12 mouse cellular contexts compared by ENCODE assay signal in genomic region chr9:60456651-60457050, GRCm38 (mm10).
DNase-seq lines count a peak whose midpoint lies in the region; ATAC-seq lines count a peak whose summit lies in the region.
"Had no signal": no experiment of that assay in that cellular context is flagged by ENCODE, and none has a peak within 500 bp of the region (broad histone marks: within the 10 kb centered on the region; RNA-seq: fewer than 3 reads in every experiment).

No protein-coding gene starts in this region.

- H3K9me3 ChIP-seq in midbrain, embryonic 10.5 days (replicated peaks) = no peaks in the 10 kb centered on the region
- no peaks in the 10 kb centered on the region for H3K9me3 ChIP-seq in midbrain, embryonic 16.5 days (replicated peaks; ENCODE audit: control insufficient read depth, low read length, poor library complexity, severe bottlenecking)
- H3K9me3 ChIP-seq in midbrain, embryonic 15.5 days = no peaks in the 10 kb centered on the region
- H3K9me3 ChIP-seq in heart, embryonic 12.5 days (replicated peaks) = no peaks in the 10 kb centered on the region
- H3K9me3 ChIP-seq: embryonic facial prominence, embryonic 10.5 days; G1E; limb, embryonic 13.5 days had no signal

- no peak overlapping the region for H3K4me3 ChIP-seq in midbrain, embryonic 10.5 days
- H3K4me3 ChIP-seq in midbrain, embryonic 16.5 days (ENCODE audit: low read depth, low read length) = no peak overlapping the region
- no peak overlapping the region for H3K4me3 ChIP-seq in midbrain, embryonic 15.5 days
- H3K4me3 ChIP-seq in heart, embryonic 12.5 days = no peak overlapping the region
- H3K4me3 ChIP-seq: embryonic facial prominence, embryonic 10.5 days; limb, embryonic 13.5 days had no signal

- 27% methylated on average over 5 of the region's 5 CpGs for WGBS in midbrain, embryonic 10.5 days
- 11% methylated on average over 5 of the region's 5 CpGs for WGBS in midbrain, embryonic 16.5 days
- 21% methylated on average over 5 of the region's 5 CpGs for WGBS in midbrain, embryonic 15.5 days
- WGBS in heart, embryonic 12.5 days = 60% methylated on average over 5 of the region's 5 CpGs

- H3K27me3 ChIP-seq in midbrain, embryonic 10.5 days (ENCODE audit: low read depth, poor library complexity, severe bottlenecking) = peaks cover 42% of the 10 kb centered on the region
- H3K27me3 ChIP-seq in midbrain, embryonic 16.5 days (ENCODE audit: control insufficient read depth, insufficient read depth, low read depth, low read length) = no peaks in the 10 kb centered on the region
- 0 out of 2 replicates have a peak, but pooled peaks cover 3% of the 10 kb centered on the region for H3K27me3 ChIP-seq in midbrain, embryonic 15.5 days (replicated peaks)
- no peaks in the 10 kb centered on the region for H3K27me3 ChIP-seq in heart, embryonic 12.5 days (replicated peaks)

- no peak overlapping the region for H3K4me2 ChIP-seq in midbrain, embryonic 16.5 days (ENCODE audit: low read length)
- H3K4me2 ChIP-seq in midbrain, embryonic 15.5 days = peak overlapping the region; percentile 43; the same call in 1 of the 2 replicates
- H3K4me2 ChIP-seq in heart, embryonic 12.5 days = no peak overlapping the region
- H3K4me2 ChIP-seq: limb, embryonic 13.5 days had no signal

- H3K4me1 ChIP-seq in midbrain, embryonic 10.5 days = peaks cover 55% of the 10 kb centered on the region
- H3K4me1 ChIP-seq in midbrain, embryonic 16.5 days (ENCODE audit: control insufficient read depth, insufficient read depth, low read length) = peaks cover 38% of the 10 kb centered on the region
- H3K4me1 ChIP-seq in midbrain, embryonic 15.5 days = peaks cover 43% of the 10 kb centered on the region
- H3K4me1 ChIP-seq in heart, embryonic 12.5 days (replicated peaks) = peaks cover 20% of the 10 kb centered on the region

- H3K36me3 ChIP-seq in midbrain, embryonic 10.5 days = no peaks in the 10 kb centered on the region
- H3K36me3 ChIP-seq in midbrain, embryonic 16.5 days (ENCODE audit: control insufficient read depth, insufficient read depth, low read length) = no peaks in the 10 kb centered on the region
- no peaks in the 10 kb centered on the region for H3K36me3 ChIP-seq in midbrain, embryonic 15.5 days (replicated peaks)
- no peaks in the 10 kb centered on the region for H3K36me3 ChIP-seq in heart, embryonic 12.5 days
- H3K36me3 ChIP-seq: embryonic facial prominence, embryonic 10.5 days; G1E; limb, embryonic 13.5 days had no signal

- DNase-seq in midbrain, embryonic 10.5 days (ENCODE audit: low spot score) = no peak
- peak; percentile 41 to 54 for DNase-seq in frontal cortex, postnatal 36 days (ENCODE audit: low spot score in 2 of 2)
- no peak for DNase-seq in B cell, adult 2 months
- no peak for DNase-seq in kidney, postnatal 10 days
- DNase-seq in urinary bladder, postnatal 4 days (ENCODE audit: low spot score in 2 of 2) = no peak
- DNase-seq: adrenal gland, postnatal 14 days had no signal

- H3K9ac ChIP-seq in midbrain, embryonic 16.5 days (ENCODE audit: low read depth, low read length) = no peak overlapping the region
- no peak overlapping the region for H3K9ac ChIP-seq in midbrain, embryonic 15.5 days
- H3K9ac ChIP-seq in heart, embryonic 12.5 days = no peak overlapping the region
- H3K9ac ChIP-seq: limb, embryonic 13.5 days had no signal

- ATAC-seq in midbrain, embryonic 16.5 days = no peak
- ATAC-seq in midbrain, embryonic 15.5 days (replicated peaks) = no peak
- no peak for ATAC-seq in heart, embryonic 12.5 days (ENCODE audit: insufficient number of reproducible peaks, low FRiP score)

- H3K27ac ChIP-seq in midbrain, embryonic 10.5 days (replicated peaks) = 0 out of 2 replicates have a peak overlapping the region, but pooled peaks have one; percentile 80
- H3K27ac ChIP-seq in midbrain, embryonic 16.5 days (ENCODE audit: low read length) = no peak overlapping the region
- H3K27ac ChIP-seq in midbrain, embryonic 15.5 days = 0 out of 2 replicates have a peak overlapping the region, but pooled peaks have one; percentile 66
- no peak overlapping the region for H3K27ac ChIP-seq in heart, embryonic 12.5 days (ENCODE audit: poor library complexity, severe bottlenecking)
- H3K27ac ChIP-seq: embryonic facial prominence, embryonic 10.5 days; limb, embryonic 13.5 days had no signal

Comparison
In these comparisons a context has a peak if more than half of its experiments do, and no peak if none do; other contexts are left out.
1. H3K27ac ChIP-seq: peak in midbrain, embryonic 10.5 days (single experiment) and midbrain, embryonic 15.5 days (single experiment); none in midbrain, embryonic 16.5 days (single experiment) and heart, embryonic 12.5 days (single experiment).
2. DNase-seq: peak in frontal cortex, postnatal 36 days (2 of 2); none in midbrain, embryonic 10.5 days (single experiment), B cell, adult 2 months (0 of 2), kidney, postnatal 10 days (single experiment) and urinary bladder, postnatal 4 days (0 of 2).